Mouse (Mus musculus) common myeloid progenitor, adult 5-6 weeks (primary cell): Measurements from ENCODE around the gene Trappc10. TPM values are rescaled to one million over a fixed set of nuclear protein-coding genes. Genes with fewer than 3 reads are reported as not detected.
"Not testable (repeated sequence)": the region's sequence is repeated elsewhere in the genome, so short reads cannot be mapped to it uniquely, and the experiment has no call there.

ENCODE experiments used
- ATAC-seq: replicated peaks from 2 replicates; pipeline ENCODE4 v1.8.0; 2016; ENCODE audit warnings: low read depth, mild to moderate bottlenecking, moderate TSS enrichment, inconsistent platforms; ENCODE audit not compliant: poor library complexity, severe bottlenecking
- total RNA-seq: library from RNA; stranded (forward); fragments of 200-1000, 187-1606 nt; gene quantifications from 2 replicates; pipeline ENCODE4 v1.2.3, GENCODE M21; 2017

The Trappc10 gene
- total RNA-seq, 1 experiment from 2014 or later = 27.8 TPM

GRCm38 (mm10) chr10:78218576-78218975 lies 25.9 kb downstream of the Trappc10 start:
- no peak for ATAC-seq

GRCm38 (mm10) chr10:78216376-78217083 lies 27.9 kb downstream of the Trappc10 start:
- ATAC-seq = no peak; the same call in 1 of the 2 replicates

GRCm38 (mm10) chr10:78214371-78214770 lies 30.1 kb downstream of the Trappc10 start:
- ATAC-seq = no peak

GRCm38 (mm10) chr10:78211311-78211710 lies 33.1 kb downstream of the Trappc10 start:
- 0 out of 2 replicates have a peak, but pooled peaks have one; percentile 46 for ATAC-seq

GRCm38 (mm10) chr10:78201182-78201581 lies 43.3 kb downstream of the Trappc10 start:
- 0 out of 2 replicates have a peak, but pooled peaks have one; percentile 24 for ATAC-seq

- ATAC-seq = no peak
These were observed 51.5 kb downstream of the Trappc10 start for GRCm38 (mm10) chr10:78192933-78193332.

- not testable (repeated sequence) for ATAC-seq
These were observed 58.4 kb downstream of the Trappc10 start for GRCm38 (mm10) chr10:78186076-78186475.

GRCm38 (mm10) chr10:78185381-78185725 lies 59.1 kb downstream of the Trappc10 start:
- peak; percentile 46 for ATAC-seq

GRCm38 (mm10) chr10:78184531-78185380 lies 59.7 kb downstream of the Trappc10 start, which contains the start of gene Pwp2:
Gene Pwp2 (minus strand): TSS chr10:78185149.
- peak; percentile 86 for ATAC-seq

- ATAC-seq = no peak
These were observed 60.9 kb downstream of the Trappc10 start for GRCm38 (mm10) chr10:78183577-78183976.

- ATAC-seq = no peak
These were observed 62.1 kb downstream of the Trappc10 start for GRCm38 (mm10) chr10:78182321-78182720.

GRCm38 (mm10) chr10:78174474-78174873 lies 70.0 kb downstream of the Trappc10 start:
- no peak for ATAC-seq

GRCm38 (mm10) chr10:78171581-78171980 lies 72.9 kb downstream of the Trappc10 start:
- no peak for ATAC-seq

GRCm38 (mm10) chr10:78171057-78171456 lies 73.4 kb downstream of the Trappc10 start:
- ATAC-seq = no peak

GRCm38 (mm10) chr10:78170445-78170844 lies 74.0 kb downstream of the Trappc10 start:
- ATAC-seq = no peak

- peak; percentile 94 for ATAC-seq
These were observed 75.0 kb downstream of the Trappc10 start, which contains the start of gene D10Jhu81e for GRCm38 (mm10) chr10:78169281-78170042. Gene D10Jhu81e (minus strand): TSS chr10:78169782.

- no peak for ATAC-seq
These were observed 75.6 kb downstream of the Trappc10 start for GRCm38 (mm10) chr10:78168792-78169191.

- ATAC-seq = no peak
These were observed 76.7 kb downstream of the Trappc10 start for GRCm38 (mm10) chr10:78167775-78168174.

GRCm38 (mm10) chr10:78167333-78167732 lies 77.1 kb downstream of the Trappc10 start:
- no peak for ATAC-seq
